Mouse (Mus musculus): Measurements from ENCODE around the gene Irf8.

- TF ChIP-seq CTCF (conservative IDR thresholded peaks at IDR 0.05; ENCODE audit: low read length) (no peak), NANOG (IDR thresholded peaks at IDR 0.05; ENCODE audit: borderline replicate concordance, low read length) (no peak), POU5F1 (IDR thresholded peaks at IDR 0.05; ENCODE audit: borderline replicate concordance, low read length) (no peak)
Measured at GRCm38 (mm10) chr8:120697154-120697978, 38.8 kb upstream of the Irf8 start.
